Mouse (Mus musculus) lung, postnatal 36 days (tissue): ENCODE data around the gene Bach2.

ENCODE experiments used
- DNase-seq: peaks from one replicate; pipeline ENCODE4 v3.0.0; 2022; ENCODE audit warnings: mixed read lengths

Gene Bach2

GRCm38 (mm10) chr4:32297071-32297671 lies 58.6 kb downstream of the Bach2 start:
- DNase-seq, result no peak

GRCm38 (mm10) chr4:32299221-32299620 lies 60.6 kb downstream of the Bach2 start:
- DNase-seq, result no peak

DNA sequence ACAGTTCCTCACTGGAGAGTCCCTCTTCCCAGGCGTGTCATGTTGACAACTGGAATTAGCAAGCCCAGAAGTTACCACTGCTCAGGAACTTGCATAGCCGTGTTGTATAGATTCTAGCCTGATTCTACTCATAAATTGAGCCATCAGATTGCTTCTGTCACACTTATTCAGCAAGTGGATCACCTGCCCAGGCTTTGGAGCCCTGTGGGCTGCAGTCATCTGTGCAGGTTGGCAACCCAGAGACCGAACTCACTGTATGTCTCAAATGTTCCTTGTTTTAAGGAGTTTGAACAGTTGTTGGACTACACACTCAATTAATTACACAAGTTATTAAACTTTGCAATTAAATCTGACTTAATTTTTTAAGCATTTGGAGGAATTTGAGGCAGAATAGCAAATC lies 61.4 kb downstream of the Bach2 start:
- DNase-seq, result no peak

- no peak for DNase-seq
Observed at GRCm38 (mm10) chr4:32302668-32303067, 64.1 kb downstream of the Bach2 start.

DNA sequence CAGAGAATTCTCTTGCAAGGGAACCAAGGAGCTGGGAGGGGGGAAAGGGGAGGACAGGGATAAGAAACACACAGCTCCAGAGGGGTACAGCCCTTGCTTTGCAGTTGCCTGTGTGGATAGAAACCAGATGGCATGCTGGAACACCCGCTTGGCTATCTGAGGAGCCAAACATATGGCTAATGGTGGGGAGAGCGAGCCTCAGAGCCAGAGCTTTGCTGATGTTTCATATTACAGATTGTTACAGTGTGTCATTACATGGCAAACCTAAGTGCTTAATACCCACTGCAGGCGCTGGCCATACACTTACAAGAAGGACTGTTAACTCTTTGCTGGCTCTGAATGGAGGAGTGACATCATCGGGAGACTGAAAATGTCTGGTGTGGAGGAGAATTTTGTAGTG lies 64.5 kb downstream of the Bach2 start:
- peak; percentile 27 for DNase-seq

DNA sequence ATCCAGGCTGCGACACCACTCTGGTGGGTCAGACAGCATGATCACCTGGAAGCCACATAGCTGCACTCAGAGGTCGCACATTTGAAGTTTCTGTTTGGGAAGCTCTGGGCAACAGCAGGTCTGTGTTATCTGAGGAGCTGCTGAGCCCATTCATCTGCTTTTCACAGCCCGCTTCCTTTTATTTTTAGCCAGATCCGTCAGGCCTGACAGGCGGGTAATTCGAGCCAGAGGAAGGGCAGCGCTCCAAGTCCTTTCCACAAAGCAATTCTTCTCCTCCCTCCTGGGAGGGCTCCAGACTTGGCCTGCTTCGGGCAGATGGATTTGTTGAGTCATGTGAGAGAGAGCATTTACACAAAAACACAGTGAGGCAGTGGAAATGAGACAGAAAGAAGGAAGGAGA lies 65.1 kb downstream of the Bach2 start:
- DNase-seq, result peak; percentile 95

DNA sequence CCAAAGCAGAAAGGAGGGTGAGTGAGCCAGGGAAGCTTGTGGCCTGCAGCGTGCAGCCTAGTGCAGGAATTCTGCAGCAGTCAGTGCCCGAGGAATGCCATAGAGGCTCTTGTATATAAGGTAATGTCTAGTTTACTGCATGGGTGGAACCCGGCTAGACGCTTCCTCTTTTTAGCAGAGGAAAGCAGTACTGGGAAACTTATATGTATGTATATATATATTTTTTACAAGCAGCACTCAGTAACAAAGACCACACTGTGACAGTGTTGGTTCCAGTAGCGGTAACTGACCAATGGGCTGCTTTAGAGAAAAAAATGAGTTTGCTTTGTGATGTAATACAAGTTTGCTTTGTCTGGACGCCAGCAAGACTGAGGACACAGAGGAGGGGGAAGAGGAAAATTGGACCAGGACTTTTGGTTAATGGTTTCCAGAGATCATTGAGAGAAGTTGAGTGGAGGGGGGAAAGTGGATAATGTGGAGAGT lies 65.7 kb downstream of the Bach2 start:
- DNase-seq, result peak; percentile 62

DNA sequence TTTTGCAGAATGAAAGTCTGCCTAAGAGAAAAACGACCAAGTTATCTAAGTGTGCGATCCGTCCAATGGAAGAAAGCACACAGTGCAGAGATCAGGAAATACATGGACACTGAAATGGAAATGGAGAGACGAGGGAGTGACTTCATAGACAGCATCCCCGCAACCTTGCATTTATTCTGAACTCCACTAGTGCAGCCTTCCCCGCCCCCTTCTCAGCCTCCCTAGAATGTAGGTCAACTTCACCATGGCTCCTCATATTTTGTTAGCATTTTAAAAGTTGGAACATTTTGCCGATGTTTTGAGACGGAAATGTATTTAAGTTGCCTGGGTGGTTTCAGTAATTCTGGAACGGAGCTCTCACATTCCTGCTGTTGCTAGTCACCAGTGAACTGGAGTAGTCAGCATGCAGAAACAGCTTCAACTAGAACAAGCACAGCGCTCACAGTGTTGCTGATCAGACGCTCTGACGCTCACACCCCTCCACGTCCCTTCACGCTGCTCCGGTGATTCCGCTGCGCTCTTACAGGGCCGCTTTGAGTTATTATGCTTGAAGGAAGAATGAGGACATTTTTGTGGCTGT lies 66.5 kb downstream of the Bach2 start:
- DNase-seq, result no peak

- DNase-seq, result no peak
Observed at GRCm38 (mm10) chr4:32305683-32306082, 67.1 kb downstream of the Bach2 start.

GRCm38 (mm10) chr4:32306169-32306792 lies 67.7 kb downstream of the Bach2 start:
- DNase-seq, result peak; percentile 49

GRCm38 (mm10) chr4:32307215-32307614 lies 68.6 kb downstream of the Bach2 start:
- DNase-seq, result no peak

GRCm38 (mm10) chr4:32312171-32312946 lies 73.8 kb downstream of the Bach2 start:
- no peak for DNase-seq

GRCm38 (mm10) chr4:32314919-32315318 lies 76.3 kb downstream of the Bach2 start:
- DNase-seq, result no peak

GRCm38 (mm10) chr4:32318608-32319007 lies 80.0 kb downstream of the Bach2 start:
- DNase-seq, result no peak

DNA sequence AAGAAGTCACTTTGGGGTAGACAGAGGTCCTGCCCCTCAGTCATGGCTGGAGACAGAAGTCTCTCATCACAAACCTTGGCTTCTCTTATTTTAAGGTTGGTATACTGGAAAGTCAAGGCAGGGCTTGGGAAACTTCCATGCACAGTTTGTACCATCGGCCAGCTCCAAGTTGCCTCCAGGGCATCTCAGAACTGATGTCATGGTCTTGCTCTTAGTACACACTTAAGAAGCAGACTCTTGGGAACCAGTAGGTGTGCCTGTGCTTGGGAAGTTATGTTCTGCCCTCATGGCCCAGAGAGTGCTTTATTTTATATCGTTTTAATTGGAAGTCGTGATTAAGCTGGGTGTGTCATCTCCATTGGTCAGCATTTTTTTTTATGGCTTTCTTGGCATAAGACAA lies 80.7 kb downstream of the Bach2 start:
- DNase-seq, result no peak

DNA sequence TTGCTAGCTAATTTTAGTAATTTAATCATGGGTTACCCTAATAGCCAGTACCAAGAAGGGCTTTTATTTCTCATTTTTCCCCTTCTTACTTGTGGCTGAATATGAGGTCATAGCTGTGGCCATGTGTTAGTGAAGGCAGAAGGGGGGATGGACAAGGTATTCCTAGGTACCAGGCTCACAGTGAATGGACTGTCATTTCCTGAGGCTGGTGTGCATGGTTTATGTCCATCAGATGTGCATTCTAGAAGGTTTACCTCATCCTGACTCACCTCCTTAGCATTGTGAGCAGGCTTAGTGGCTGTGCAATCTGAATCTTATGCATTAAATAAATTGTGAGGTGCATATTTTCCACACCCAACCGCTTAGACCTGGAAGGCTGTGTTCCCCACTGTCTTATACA lies 81.4 kb downstream of the Bach2 start:
- no peak for DNase-seq

DNA sequence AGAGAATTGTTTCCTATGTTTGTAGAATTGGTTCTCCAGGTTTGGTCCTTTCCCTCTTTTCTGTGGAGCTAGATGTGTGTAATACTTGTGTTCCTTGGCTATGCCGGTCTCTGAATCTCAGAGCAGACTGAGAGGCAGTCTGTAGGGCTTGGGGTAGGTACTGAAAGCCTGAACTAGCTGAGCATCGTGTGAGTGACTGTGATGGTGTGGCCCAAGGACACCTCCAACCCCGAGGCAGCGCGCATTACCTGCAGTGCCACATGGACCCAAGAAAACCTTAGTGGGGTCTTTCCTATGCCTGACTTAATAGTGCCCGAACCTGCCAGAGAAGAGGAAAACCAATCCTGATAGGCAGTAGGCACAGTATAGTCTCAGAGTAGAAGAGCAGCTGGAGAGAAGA lies 85.5 kb downstream of the Bach2 start:
- no peak for DNase-seq

DNA sequence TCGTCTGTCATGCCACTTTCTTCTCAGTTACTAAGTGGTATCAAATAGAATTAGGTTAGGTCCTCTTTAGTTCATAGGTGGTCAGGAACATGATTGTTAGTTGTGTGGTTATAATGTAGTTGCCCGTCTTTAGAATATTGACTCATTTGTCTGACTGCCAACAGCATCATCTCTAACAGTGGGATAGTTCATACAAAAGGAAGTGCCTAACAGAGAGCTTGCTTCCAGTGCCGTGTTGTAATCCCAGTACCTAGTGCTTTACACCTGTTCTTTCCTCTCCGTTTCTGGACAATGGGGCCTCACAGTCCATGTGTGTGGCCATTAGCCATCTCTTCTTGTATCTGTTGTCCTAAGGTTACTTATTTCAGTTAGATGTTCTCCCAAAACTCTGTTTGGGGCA lies 86.4 kb downstream of the Bach2 start:
- DNase-seq, result no peak

GRCm38 (mm10) chr4:32325596-32325995 lies 87.0 kb downstream of the Bach2 start:
- DNase-seq, result no peak

DNA sequence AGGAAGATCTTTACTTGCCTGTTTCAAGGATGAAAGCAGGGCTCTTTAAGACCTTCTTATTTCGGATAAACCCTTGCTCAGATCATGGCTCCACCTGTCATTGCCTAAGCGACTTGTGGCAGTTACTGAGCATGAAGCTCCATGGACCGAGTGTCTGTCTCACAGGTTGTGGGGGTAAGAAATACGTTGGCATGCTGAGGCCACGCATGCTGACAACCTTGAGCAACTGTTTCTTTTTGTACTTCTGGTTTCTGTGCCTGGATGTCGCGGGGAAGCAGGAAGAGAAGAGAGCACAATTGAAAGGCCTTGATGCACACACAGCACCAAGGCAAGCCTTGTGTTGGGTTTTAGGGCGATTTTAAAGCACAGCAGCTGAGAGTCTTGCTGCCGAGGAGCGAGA lies 87.7 kb downstream of the Bach2 start:
- no peak for DNase-seq

GRCm38 (mm10) chr4:32326860-32327259 lies 88.3 kb downstream of the Bach2 start:
- DNase-seq, result no peak

DNA sequence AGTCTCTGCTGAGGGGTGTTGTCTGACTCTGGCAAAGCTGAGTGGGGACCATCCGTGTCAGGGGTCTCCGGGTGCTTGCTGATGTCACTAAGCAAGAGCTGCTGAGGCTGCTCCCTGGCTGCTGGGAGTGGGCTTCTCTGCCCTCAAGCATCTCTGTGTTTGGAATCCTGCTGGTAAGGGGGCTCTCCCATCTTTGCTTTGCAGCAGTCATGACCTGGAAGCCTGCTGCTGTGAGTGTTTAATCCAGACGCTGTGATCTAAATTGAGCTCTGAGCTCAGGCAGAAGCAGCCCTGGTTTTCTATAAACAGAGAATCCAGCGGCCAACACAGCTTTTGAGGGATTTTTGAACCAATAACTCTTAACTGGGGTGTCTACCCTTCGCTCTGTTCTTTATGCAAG lies 89.0 kb downstream of the Bach2 start:
- no peak for DNase-seq

- no peak for DNase-seq
Observed at GRCm38 (mm10) chr4:32328561-32328960, 90.0 kb downstream of the Bach2 start.
